Mouse (Mus musculus) ES-Bruce4 (cell line): ENCODE results near the gene Tmeff1.

ENCODE experiments used
- CTCF ChIP-seq: IDR thresholded peaks from one replicate; pipeline ENCODE4 v1.8.1; 2011; ENCODE audit warnings: low read depth, low read length
- EP300 ChIP-seq: IDR thresholded peaks from 2 replicates; pipeline ENCODE4 v1.6.1; 2011; ENCODE audit warnings: low read depth, low read length; ENCODE audit not compliant: insufficient read depth

GRCm38 (mm10) chr4:48605650-48606049 lies 20.7 kb downstream of the Tmeff1 start:
- TF ChIP-seq EP300 (no peak), CTCF (no peak)
